ENCODE assay signal across 12 mouse cellular contexts in the genomic region with DNA sequence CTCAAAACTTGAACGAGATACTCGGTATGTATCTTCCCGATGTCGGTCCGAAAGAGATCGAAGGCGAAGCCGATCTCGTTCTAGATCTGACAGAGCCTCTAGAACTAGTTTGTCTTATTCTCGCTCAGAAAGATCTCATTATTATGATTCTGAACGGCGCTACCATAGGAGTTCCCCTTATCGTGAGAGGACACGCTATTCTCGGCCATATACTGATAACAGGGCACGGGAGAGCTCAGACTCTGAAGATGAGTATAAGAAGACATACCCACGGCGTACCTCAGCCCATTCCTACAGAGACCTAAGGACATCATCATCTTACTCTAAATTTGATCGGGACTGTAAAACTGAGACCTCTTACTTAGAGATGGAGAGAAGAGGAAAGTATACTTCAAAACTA.
"Had no signal": no experiment of that assay in that cellular context is flagged by ENCODE, and none has a peak within 500 bp of the region (broad histone marks: within the 10 kb centered on the region; RNA-seq: fewer than 3 reads in every experiment).

No protein-coding gene starts in this region.

- H3K27me3 ChIP-seq: intestine, embryonic 15.5 days; limb, embryonic 12.5 days; lung, embryonic 15.5 days; midbrain, embryonic 13.5 days had no signal

- H3K4me1 ChIP-seq: intestine, embryonic 15.5 days; limb, embryonic 12.5 days; lung, embryonic 15.5 days; midbrain, embryonic 13.5 days had no signal

- ATAC-seq: intestine, embryonic 15.5 days; midbrain, embryonic 13.5 days had no signal

- H3K4me3 ChIP-seq: intestine, embryonic 15.5 days; limb, embryonic 12.5 days; lung, embryonic 15.5 days; midbrain, embryonic 13.5 days had no signal

- H3K9me3 ChIP-seq: intestine, embryonic 15.5 days; limb, embryonic 12.5 days; lung, embryonic 15.5 days; midbrain, embryonic 13.5 days had no signal

- H3K27ac ChIP-seq: intestine, embryonic 15.5 days; kidney, postnatal 0 days; limb, embryonic 12.5 days; lung, embryonic 15.5 days; macrophage; midbrain, embryonic 13.5 days; stomach, postnatal 0 days had no signal

- H3K4me2 ChIP-seq: intestine, embryonic 15.5 days; limb, embryonic 12.5 days; lung, embryonic 15.5 days; midbrain, embryonic 13.5 days had no signal

- DNase-seq: kidney, adult 2 months; kidney, postnatal 36 days; lung, postnatal 14 days; right cerebral cortex, postnatal 25 days; thymus, postnatal 4 days had no signal

- H3K9ac ChIP-seq: intestine, embryonic 15.5 days; limb, embryonic 12.5 days; lung, embryonic 15.5 days; midbrain, embryonic 13.5 days had no signal
